Mouse (Mus musculus) neural tube, embryonic 12.5 days (tissue): ENCODE data around the gene Nav2. TPM values are rescaled to one million over a fixed set of nuclear protein-coding genes. Genes with fewer than 3 reads are reported as not detected.

ENCODE experiments used
- ATAC-seq: fragments of 200-750 bp; cut with Nextera tagmentation; 2 replicates; pipeline ENCODE4 v1.8.0; 2017; ENCODE audit warnings: low read depth, mild to moderate bottlenecking, moderate TSS enrichment, moderate library complexity; ENCODE audit not compliant: low FRiP score
- H3K27ac ChIP-seq: fragments of 300-500 bp; sonication (generic); 2 replicates; pipeline ENCODE4 v1.5.1; 2016
- H3K27me3 ChIP-seq: fragments of 300-500 bp; sonication (generic); replicated peaks from 2 replicates; pipeline ENCODE4 v1.6.1; 2016; ENCODE audit warnings: mild to moderate bottlenecking
- H3K36me3 ChIP-seq: fragments of 300-500 bp; sonication (generic); 2 replicates; pipeline ENCODE4 v1.6.1; 2016; ENCODE audit warnings: mild to moderate bottlenecking
- H3K4me1 ChIP-seq: fragments of 300-500 bp; sonication (generic); 2 replicates; pipeline ENCODE4 v1.6.1; 2016
- H3K4me2 ChIP-seq: fragments of 300-500 bp; sonication (generic); replicated peaks from 2 replicates; pipeline ENCODE4 v1.6.1; 2016; ENCODE audit warnings: mild to moderate bottlenecking
- H3K4me3 ChIP-seq: fragments of 300-500 bp; sonication (generic); 2 replicates; pipeline ENCODE4 v1.5.1; 2016
- H3K9ac ChIP-seq: fragments of 300-500 bp; sonication (generic); 2 replicates; pipeline ENCODE4 v1.6.1; 2016; ENCODE audit warnings: mild to moderate bottlenecking
- H3K9me3 ChIP-seq: fragments of 300-500 bp; sonication (generic); 2 replicates; pipeline ENCODE4 v1.6.1; 2016; ENCODE audit warnings: mild to moderate bottlenecking
- WGBS: fragments of 180-500 bp; shearing (Covaris S2); methylation state at CpG from one replicate; pipeline ENCODE4 v1.1.7; 2016; 5-methylcytosine and 5-hydroxymethylcytosine counted together
- polyA plus RNA-seq: library from polyadenylated mRNA; unstranded; fragments of >200 nt; fragmentation: Nextera tagmentation; extraction: Ambion mirVana; gene quantifications from 2 replicates; pipeline ENCODE4 v1.2.1, GENCODE M21; 2016

Gene Nav2
- polyA plus RNA-seq, result 25.2 and 28.5 TPM in 2 replicates

DNA sequence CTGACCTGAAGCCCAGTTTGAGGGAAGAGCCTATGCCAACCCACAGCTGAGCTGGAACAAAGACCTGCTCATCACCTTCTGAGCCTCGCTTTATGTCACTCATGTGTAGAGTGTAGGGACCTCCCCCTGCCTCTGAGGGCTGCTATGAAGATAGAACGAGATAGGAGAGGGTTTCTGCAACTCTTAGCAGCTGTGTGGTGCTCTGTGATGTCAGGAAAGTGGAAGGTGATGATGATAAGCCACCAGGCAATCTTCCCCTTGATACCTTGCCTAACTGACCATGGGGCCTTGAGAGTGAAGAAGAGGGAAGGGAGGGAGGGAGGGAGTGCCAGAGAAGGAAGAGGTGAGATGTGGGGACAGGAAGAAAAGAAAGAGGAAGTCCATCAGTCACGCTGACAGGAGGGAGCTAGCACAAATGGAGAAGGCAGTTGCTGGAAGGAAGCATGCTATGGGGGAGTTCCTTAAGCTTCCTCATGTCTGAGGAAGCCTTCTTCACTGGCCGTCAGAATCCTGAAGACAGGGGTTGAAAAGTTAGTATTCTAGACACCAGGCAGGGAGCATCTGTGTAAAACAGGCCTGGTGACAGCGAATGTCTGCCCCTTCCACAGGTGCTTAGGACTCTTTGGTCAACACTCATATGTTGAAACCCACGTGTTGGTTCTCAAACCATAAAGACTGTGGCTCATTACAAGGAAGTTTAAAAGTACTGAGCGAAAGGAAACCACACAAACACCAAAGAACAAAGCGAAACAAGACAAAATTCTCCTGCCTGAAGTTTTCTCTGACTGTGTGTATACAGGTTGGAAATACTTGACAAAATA, at the start of gene Nav2:
TSS of gene Nav2 (plus strand) at position 196 of the 821 bp plus-strand sequence.
- Histone ChIP-seq H3K36me3 (no peaks in the 10 kb centered on the region), H3K4me2 (no peak within 1 kb of the TSS), H3K4me1 (peaks cover 13% of the 10 kb centered on the region; the same call in 1 of the 2 replicates), H3K4me3 (no peak within 1 kb of the TSS), H3K9ac (no peak within 1 kb of the TSS), H3K27me3 (no peaks in the 10 kb centered on the region), H3K9me3 (no peaks in the 10 kb centered on the region), H3K27ac (no peak within 1 kb of the TSS)
- ATAC-seq, result no peak
- 78% methylated on average over 8 of the region's 8 CpGs for WGBS

DNA sequence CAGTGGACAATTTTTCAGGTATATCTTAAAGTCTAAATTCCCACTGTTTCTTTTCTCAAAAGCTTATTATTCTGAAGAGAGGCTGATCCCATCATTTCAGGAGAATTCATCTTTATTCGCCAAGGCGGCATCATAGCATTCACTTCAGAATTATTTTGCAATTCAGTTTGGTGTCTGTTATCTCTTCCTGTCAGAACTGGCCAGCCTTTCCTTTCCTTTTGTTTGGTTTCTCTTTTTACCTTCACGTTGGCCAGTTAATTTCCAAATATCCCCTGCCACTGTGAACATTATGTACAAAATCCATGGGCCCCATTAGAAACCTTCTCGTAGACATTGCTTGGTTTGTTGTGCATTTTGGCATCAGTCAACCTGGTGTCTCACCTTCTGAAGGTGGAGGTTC, 49.2 kb upstream of the Nav2 start:
- Histone ChIP-seq H3K9ac (no peak overlapping the region), H3K36me3 (no peaks in the 10 kb centered on the region), H3K9me3 (no peaks in the 10 kb centered on the region), H3K4me3 (no peak overlapping the region), H3K27ac (no peak overlapping the region), H3K27me3 (no peaks in the 10 kb centered on the region), H3K4me1 (no peaks in the 10 kb centered on the region), H3K4me2 (no peak overlapping the region)
- ATAC-seq, result no peak
- 93% methylated on average over 4 of the region's 4 CpGs for WGBS

DNA sequence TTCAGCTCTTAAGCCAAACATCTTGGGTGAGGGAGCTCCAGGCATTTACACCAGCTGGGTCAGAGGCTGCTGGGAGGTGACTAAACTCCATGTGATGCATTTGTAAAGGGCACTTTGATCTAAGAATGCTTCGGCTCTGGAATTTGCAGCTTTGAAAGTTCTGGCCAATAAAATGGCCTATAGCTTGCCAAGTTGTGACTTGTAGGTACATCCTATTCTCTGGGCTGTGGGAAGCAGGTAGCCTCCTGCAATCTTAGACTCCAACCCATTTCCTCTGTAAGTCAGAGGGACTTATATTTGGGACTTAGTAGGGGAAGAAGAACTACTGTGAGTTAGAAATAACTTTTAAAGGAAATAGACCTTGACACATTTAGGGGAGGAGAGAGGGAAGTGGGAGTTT, 47.6 kb upstream of the Nav2 start:
- Histone ChIP-seq H3K9me3 (no peaks in the 10 kb centered on the region), H3K27ac (no peak overlapping the region), H3K4me1 (no peaks in the 10 kb centered on the region), H3K9ac (no peak overlapping the region), H3K4me2 (no peak overlapping the region), H3K36me3 (peaks cover 10% of the 10 kb centered on the region), H3K27me3 (no peaks in the 10 kb centered on the region), H3K4me3 (no peak overlapping the region)
- 26% methylated on average over 1 of the region's 1 CpGs for WGBS
- ATAC-seq, result no peak

DNA sequence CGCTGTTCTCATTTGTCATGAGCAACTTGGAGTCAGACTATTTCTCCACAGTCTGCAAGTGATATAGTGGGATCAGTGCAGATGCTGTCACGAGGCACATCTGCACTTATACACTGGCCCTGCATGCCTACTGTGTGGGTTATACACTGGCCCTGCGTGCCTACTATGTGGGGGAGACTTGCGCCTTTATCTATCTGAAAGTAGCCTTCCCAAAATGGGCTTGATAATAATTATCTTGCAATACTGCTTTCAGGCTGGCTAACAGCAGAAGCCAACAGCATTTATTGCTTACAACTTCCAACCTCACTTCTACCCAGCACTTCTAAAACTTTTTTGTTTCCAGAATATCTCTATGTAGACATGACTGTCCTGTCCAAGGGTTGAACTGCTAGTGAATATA, 46.7 kb upstream of the Nav2 start:
- no peaks in the 10 kb centered on the region for H3K4me1 ChIP-seq
- no peaks in the 10 kb centered on the region for H3K27me3 ChIP-seq
- no peak overlapping the region for H3K27ac ChIP-seq
- H3K36me3 ChIP-seq, result peaks cover 17% of the 10 kb centered on the region
- no peak overlapping the region for H3K9ac ChIP-seq
- no peak overlapping the region for H3K4me3 ChIP-seq
- ATAC-seq, result no peak
- H3K4me2 ChIP-seq, result no peak overlapping the region
- 93% methylated on average over 4 of the region's 4 CpGs for WGBS
- H3K9me3 ChIP-seq, result no peaks in the 10 kb centered on the region

DNA sequence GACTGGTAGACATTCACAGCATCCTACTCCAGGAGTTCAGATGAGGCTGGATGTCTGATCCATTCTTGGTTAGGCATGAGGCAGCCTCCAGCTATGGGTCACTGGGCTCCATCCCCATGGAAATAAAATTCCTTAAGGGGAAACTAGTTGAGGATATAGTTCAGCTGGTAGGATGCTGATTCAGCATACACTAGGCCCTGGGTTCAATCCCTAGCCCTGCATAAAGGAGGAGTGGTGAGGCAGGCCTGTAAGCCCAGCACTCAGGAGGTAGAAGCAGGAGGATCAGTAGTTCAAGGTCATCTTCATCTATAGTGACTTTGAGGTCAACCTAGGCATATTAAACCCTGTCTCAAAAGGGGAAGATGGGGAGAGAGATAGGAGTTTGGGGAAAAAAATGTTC, 44.3 kb upstream of the Nav2 start:
- H3K4me1 ChIP-seq, result no peaks in the 10 kb centered on the region
- H3K9me3 ChIP-seq, result no peaks in the 10 kb centered on the region
- H3K36me3 ChIP-seq, result peaks cover 26% of the 10 kb centered on the region
- no peaks in the 10 kb centered on the region for H3K27me3 ChIP-seq
- H3K4me3 ChIP-seq, result no peak overlapping the region
- no peak overlapping the region for H3K9ac ChIP-seq
- no peak overlapping the region for H3K27ac ChIP-seq
- no peak for ATAC-seq
- no peak overlapping the region for H3K4me2 ChIP-seq

DNA sequence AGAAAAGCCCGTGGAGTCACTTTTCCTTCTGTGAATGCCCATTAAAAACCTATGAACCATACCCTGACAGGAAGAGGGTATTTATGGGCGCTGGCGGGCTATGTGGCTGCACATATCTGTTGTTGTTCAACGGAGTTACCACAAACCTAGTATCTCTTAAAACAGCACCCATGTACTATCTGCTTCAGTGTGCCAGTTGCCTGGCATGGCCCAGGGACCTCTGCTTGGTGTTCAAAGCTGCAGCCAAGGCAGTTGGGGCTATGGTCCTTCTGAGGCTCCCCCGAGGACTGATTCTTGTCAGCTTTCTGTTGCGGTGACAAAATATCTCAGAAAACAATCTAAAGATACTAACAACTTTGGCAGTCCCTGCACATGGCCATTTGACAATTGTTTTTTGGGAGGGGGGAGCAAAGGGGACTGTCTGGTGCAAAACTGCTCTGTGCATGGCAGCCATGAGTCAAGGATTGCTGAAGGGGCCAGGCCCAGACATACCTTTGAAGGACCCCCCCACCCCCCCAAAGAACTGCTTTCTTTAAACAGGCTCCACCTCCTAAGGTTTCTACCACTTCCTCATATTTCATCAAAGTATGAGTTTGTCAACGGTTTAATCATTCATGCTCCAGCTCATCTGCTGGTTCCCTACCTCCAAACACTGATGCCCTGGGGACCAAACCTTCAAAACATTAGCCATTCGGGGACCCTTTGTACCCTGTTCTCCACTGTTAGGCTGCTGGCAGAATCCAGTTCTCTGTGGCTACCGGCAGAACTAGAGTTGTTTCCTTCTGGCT, 43.7 kb upstream of the Nav2 start:
- H3K9ac ChIP-seq, result no peak overlapping the region
- no peak overlapping the region for H3K4me2 ChIP-seq
- H3K9me3 ChIP-seq, result no peaks in the 10 kb centered on the region
- no peak for ATAC-seq
- H3K27me3 ChIP-seq, result no peaks in the 10 kb centered on the region
- peaks cover 31% of the 10 kb centered on the region for H3K36me3 ChIP-seq
- no peak overlapping the region for H3K27ac ChIP-seq
- H3K4me1 ChIP-seq, result no peaks in the 10 kb centered on the region
- H3K4me3 ChIP-seq, result no peak overlapping the region
- WGBS, result 95% methylated on average over 9 of the region's 9 CpGs

DNA sequence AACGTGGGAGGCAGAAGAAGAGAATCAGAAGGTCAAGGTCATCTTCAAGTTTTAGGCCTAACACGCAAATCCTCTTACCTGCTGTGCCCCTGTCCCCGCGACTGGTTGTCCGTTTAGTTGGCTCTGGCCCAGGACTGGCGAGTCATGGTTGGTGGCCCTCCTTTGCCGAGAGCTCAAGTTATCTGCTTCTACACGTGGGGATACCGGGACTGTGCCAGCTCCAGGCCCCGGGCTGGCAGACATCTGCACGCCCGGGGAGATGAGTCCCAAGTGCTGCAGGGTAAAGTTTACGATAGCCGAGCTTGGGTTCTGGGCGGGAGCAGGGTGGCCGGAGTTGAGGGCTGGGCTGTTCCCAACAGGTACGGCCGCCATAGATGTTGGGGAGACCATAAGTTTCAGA, 40.9 kb upstream of the Nav2 start:
- Histone ChIP-seq H3K4me2 (no peak overlapping the region), H3K27ac (no peak overlapping the region), H3K4me3 (no peak overlapping the region), H3K9ac (no peak overlapping the region), H3K36me3 (peaks cover 58% of the 10 kb centered on the region), H3K9me3 (no peaks in the 10 kb centered on the region), H3K27me3 (no peaks in the 10 kb centered on the region), H3K4me1 (no peaks in the 10 kb centered on the region)
- ATAC-seq, result no peak
- 92% methylated on average over 18 of the region's 18 CpGs for WGBS

DNA sequence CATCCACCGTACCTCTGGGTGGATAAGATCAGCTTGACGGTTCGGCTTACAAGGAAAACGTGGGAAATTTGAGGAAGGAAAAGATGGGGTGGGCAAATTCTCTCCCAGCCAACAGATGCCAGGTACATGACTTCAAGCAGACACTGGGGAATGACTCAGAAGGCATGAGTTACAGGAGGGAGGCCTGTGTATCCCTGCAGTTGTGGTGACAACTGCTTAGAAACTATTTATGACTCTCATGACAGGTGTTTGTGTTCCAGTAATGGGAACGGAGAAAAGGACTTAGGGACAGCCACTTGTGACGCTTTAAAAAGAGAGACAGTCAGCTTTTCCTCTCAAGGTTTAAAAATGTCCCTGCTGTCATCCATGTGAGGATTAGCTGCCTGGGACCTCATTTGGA, 38.4 kb upstream of the Nav2 start:
- Histone ChIP-seq H3K4me1 (no peaks in the 10 kb centered on the region), H3K9me3 (no peaks in the 10 kb centered on the region), H3K4me3 (no peak overlapping the region), H3K36me3 (peaks cover 77% of the 10 kb centered on the region), H3K9ac (no peak overlapping the region), H3K4me2 (no peak overlapping the region), H3K27ac (no peak overlapping the region), H3K27me3 (no peaks in the 10 kb centered on the region)
- no peak for ATAC-seq
- 91% methylated on average over 6 of the region's 6 CpGs for WGBS

DNA sequence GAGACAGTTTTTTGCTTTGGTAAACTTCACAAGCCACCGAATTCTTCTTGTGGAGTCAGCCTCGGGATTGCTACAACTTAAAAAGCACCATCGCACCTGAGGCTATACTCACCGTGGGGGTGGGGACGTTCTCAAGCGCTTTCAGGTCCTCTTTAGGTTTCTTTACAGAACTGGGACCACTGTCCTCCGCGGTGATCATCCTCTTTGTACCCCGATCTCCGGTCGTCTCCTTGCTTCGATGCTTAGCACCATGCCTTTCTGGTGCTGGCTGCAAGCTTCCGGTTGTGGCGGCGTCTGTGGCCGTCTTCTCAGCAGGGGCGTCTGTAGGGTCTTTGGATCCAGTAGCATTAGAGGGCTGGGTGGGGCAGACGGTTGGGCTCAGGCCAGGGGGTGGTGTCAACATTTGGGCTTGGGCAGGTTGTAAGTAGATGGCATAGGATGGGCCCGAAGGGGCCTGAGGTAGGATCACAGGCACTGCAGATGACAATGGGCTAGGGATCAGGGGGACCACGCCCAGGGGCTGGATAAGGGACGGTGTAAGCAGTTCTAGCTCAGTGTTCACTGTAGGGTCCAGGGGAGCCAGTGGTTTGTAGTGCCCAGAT, 37.8 kb upstream of the Nav2 start:
- H3K4me1 ChIP-seq, result no peaks in the 10 kb centered on the region
- 94% methylated on average over 21 of the region's 21 CpGs for WGBS
- no peaks in the 10 kb centered on the region for H3K27me3 ChIP-seq
- H3K36me3 ChIP-seq, result peaks cover 75% of the 10 kb centered on the region
- ATAC-seq, result no peak
- no peaks in the 10 kb centered on the region for H3K9me3 ChIP-seq
- H3K9ac ChIP-seq, result no peak overlapping the region
- H3K4me2 ChIP-seq, result no peak overlapping the region
- no peak overlapping the region for H3K4me3 ChIP-seq
- H3K27ac ChIP-seq, result no peak overlapping the region

DNA sequence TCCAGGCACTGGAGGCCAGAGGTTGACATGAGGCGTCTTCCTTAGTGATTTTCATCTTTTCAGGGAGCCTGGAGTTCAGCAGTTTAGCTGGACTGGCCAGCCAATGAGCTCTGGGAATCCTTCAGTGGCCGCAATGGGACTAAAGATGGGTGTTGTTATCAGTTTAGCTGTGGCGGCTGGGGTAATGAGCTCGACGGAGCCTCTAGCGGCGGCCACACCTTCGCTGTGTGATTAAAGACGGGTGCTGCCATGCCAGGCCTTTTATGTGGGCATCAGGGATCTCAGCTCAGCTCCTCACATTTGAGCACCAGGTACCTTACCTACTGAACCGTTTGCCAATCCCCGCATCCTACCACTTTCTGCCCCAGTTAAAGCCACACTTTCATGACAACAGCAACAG, 37.2 kb upstream of the Nav2 start:
- Histone ChIP-seq H3K9me3 (no peaks in the 10 kb centered on the region), H3K27me3 (no peaks in the 10 kb centered on the region), H3K9ac (no peak overlapping the region), H3K27ac (no peak overlapping the region), H3K4me2 (no peak overlapping the region), H3K4me3 (no peak overlapping the region), H3K4me1 (no peaks in the 10 kb centered on the region), H3K36me3 (peaks cover 75% of the 10 kb centered on the region)
- no peak for ATAC-seq
- WGBS, result 95% methylated on average over 11 of the region's 11 CpGs

DNA sequence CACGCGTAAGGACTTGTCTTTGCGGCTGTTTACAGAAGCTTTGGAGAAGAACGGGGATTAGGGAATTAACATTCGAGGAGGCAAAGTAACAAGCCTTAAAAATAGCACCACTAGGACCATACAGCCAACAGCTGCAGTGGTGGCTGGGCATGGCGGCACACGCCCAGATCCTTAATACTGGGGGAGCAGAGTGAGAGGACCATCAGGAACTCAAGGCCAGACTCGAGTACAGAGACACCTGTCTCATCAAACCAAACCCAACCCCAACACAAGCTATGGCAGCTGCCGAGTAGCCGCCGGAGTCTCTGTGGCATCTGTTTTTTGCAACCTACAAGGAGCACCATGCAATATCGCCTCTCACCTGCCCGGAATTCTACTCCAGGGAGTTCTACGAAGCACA, 33.4 kb upstream of the Nav2 start:
- Histone ChIP-seq H3K27me3 (no peaks in the 10 kb centered on the region), H3K4me1 (peaks cover 14% of the 10 kb centered on the region), H3K4me3 (no peak overlapping the region), H3K9me3 (no peaks in the 10 kb centered on the region), H3K27ac (no peak overlapping the region), H3K9ac (no peak overlapping the region), H3K36me3 (peaks cover 63% of the 10 kb centered on the region), H3K4me2 (no peak overlapping the region)
- WGBS, result 96% methylated on average over 14 of the region's 14 CpGs
- ATAC-seq, result no peak

DNA sequence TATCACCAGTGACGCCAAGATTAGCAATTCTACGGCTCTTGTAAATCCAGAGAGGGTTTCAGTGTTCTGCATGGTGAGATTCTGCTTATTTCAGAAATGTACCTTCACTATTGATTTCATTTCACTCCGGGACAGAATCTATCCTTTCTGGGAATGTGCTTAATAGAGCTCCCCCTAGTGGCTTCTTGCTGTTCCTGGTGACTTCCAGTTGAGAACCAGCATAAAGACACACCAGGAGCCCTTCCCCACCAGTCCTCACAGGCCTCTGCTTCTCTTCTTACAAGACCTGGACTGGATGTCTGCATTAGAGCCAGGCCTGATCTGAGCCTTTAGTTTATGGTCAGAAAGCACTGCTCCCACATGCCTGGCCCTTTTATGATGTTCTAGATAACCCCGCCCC, 32.0 kb upstream of the Nav2 start:
- no peak overlapping the region for H3K9ac ChIP-seq
- H3K36me3 ChIP-seq, result peaks cover 49% of the 10 kb centered on the region
- H3K9me3 ChIP-seq, result no peaks in the 10 kb centered on the region
- no peak overlapping the region for H3K27ac ChIP-seq
- H3K4me1 ChIP-seq, result peaks cover 14% of the 10 kb centered on the region
- H3K4me3 ChIP-seq, result no peak overlapping the region
- H3K4me2 ChIP-seq, result no peak overlapping the region
- 78% methylated on average over 4 of the region's 4 CpGs for WGBS
- ATAC-seq, result no peak
- no peaks in the 10 kb centered on the region for H3K27me3 ChIP-seq
